Mouse (Mus musculus): ENCODE measurements around the gene Zbtb34.

Gene Zbtb34

DNA sequence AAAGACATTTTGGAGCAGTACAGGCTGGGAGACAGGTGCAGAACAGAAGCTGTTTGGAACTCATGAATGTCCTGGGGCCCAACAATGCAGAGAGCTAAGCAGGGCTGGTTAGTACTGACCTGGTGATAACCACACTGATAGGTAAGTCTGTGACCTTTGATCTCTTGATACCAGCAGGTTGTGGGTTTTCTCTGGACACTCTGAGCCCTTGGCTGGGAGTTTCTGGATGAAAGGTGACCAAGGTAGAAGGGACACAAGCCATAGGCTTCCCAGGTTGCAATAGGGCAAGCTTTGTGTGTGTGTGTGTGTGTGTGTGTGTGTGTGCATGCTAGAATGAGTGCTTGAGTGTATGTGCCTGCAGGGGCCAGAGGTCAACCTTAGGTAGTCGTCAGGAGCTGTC lies 15.7 kb upstream of the Zbtb34 start:
- no peak for DNase-seq (ENCODE audit: low read depth, low spot score)

DNA sequence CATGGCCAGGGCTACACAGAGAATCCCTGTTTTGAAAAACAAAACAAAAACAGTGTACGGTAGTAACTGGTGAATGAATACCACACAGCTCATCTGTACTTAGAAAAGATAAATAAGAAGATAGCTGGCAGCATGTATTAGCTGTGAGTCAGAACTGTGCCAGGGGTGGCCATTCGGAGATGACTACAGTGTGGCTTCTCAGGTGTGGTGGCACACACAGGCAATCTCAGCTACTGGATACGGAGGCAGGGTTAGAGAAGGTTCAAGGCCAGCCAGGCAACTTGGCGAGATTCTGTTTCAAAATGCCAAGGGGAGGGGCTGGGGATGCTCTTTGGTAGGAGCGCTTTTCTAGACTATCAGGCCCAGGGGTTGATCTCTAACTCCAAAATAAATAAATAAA lies 14.6 kb upstream of the Zbtb34 start:
- DNase-seq (ENCODE audit: low read depth, low spot score), result no peak

DNA sequence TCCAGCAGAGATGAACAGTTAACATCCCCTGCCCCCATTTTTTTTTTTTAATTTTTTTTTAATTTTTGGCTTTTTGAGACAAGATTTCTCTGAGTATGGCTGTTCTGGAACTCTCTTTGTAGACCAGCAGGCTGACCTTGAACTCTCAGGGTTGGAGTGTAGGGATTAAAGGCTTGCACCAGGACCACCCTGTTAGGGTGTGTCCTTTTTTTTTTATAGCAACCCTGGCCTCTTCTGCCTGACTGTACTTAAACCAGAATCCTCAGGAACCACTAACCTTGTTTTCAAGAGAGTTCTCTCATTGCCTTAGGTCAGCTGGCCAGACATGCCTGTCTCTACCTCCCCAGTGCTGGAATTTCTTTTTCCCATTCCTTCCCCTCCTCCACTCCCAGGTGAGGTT lies 13.7 kb upstream of the Zbtb34 start:
- DNase-seq (ENCODE audit: low read depth, low spot score), result no peak

DNA sequence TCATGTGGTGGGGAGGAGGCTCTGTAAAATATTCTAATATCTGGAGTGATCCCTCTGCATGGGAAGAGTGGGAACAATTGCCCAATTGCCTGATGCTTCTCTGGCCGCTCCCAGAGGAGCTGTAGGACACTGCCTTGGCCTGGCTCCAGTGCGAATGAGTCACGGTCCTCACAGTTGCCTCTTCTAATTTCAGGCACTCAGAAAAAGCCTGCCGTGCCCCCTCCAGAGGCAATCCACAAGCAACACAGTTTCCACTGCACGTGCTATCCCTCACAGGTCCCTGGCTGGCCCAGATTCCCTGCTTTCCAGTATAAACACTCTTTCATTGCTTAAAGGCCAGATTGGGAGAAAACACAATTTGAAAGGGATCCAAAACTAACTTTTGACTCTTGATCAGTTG lies 13.2 kb upstream of the Zbtb34 start:
- no peak for DNase-seq (ENCODE audit: low read depth, low spot score)

DNA sequence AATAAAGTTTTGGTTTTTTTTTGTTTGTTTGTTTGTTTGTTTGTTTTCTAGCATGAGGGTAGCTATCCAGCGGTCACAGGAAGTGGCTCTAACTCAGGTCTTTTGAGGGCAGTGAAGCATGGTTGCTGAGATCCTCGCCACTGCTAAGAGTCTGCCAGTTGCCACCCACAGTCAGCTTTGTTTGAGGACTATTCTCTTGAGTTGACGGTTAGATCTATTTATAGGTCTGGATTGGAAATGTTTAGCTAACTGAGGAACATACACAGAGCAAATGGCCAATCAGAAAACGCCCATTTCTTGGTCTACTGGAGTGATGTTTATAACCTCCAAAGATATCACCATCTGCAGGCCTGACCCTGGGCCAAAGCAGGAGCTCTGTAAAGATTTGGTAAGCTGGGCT lies 11.6 kb upstream of the Zbtb34 start:
- DNase-seq (ENCODE audit: low read depth, low spot score), result no peak

DNA sequence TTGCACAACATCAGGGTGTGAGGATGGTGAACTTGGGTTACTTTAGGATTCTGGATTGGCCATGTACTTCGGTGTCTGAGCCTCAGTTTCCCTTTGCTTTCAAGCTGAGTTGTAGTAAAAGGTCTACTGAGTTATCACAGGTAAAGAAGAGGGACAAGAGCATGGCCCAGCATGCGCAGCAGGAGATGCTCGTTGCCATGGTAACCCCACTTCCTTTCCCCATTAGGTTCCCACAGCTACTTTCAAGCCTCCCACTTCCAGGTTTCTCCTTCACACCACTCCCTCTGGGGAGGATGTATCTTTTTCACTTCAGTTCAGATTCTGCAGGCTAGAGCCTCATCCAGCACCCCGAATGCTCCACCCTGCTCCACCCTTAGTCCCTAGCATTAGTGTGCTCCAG lies 9.8 kb upstream of the Zbtb34 start:
- peak; percentile 52 for DNase-seq (ENCODE audit: low read depth, low spot score)

DNA sequence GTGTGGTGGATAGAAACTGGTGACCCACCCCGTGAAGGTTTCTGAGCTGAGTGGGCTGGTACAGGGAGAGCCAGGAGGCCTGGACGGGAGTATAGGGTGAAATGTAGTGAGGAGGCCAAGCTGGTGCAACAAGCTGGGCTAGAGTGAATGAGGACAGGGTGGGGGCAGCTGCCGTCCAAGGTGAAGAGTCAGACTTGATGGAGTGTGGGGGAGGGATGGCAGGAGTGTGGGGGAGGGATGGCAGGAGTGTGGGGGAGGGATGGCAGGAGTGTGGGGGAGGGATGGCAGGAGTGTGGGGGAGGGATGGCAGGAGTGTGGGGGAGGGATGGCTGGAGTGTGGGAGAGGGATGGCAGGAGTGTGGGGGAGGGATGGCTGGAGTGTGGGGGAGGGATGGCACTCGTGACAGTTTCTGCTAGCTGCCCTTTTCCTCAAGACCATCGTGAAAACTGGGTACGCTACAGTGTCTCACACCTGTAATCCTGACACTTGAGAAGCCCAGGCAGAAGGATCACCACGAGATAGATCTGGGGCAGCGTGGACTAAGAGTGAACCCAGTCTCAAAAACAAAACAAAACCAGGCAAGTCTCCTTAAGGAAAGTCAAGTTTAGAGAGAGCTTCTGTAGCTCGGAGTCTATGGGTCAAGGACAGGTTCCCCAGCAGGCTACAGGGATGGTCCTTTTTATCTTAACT lies 9.0 kb upstream of the Zbtb34 start:
- no peak for DNase-seq (ENCODE audit: low read depth, low spot score)

- no peak for DNase-seq (ENCODE audit: low read depth, low spot score)
These were observed 8.4 kb upstream of the Zbtb34 start for GRCm38 (mm10) chr2:33439471-33439881.

- no peak for DNase-seq (ENCODE audit: low read depth, low spot score)
These were observed 7.3 kb upstream of the Zbtb34 start for GRCm38 (mm10) chr2:33438377-33438776.

GRCm38 (mm10) chr2:33437184-33437583 lies 6.1 kb upstream of the Zbtb34 start:
- no peak for DNase-seq (ENCODE audit: low read depth, low spot score)

- no peak for DNase-seq (ENCODE audit: low read depth, low spot score)
These were observed 5.0 kb upstream of the Zbtb34 start for GRCm38 (mm10) chr2:33436035-33436580.

- no peak for DNase-seq (ENCODE audit: low read depth, low spot score)
These were observed 4.0 kb upstream of the Zbtb34 start for GRCm38 (mm10) chr2:33435036-33435650.

DNA sequence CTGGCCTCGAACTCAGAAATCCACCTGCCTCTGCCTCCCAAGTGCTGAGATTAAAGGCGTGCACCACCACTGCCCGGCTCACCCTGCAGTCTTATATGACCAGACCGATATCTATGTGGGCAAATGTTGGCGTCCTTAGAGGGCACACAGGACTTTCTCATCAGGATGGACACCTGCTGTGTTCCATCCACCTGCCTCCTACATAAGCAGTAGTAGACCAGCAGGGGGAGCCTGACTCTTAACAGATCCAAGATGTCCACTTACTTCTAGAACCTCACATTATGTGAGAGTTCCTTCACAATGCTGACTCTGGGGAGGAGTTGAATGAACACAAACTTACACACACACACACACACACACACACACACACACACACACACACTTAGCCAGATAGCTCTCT lies 1.8 kb upstream of the Zbtb34 start:
- peak; percentile 81 for DNase-seq (ENCODE audit: low read depth, low spot score)

- DNase-seq (ENCODE audit: low read depth, low spot score), result peak; percentile 17
These were observed 898 bp downstream of the Zbtb34 start for GRCm38 (mm10) chr2:33430081-33430770.

- peak; percentile 23 for DNase-seq (ENCODE audit: low read depth, low spot score)
These were observed 1.8 kb downstream of the Zbtb34 start for GRCm38 (mm10) chr2:33429339-33429738.

DNA sequence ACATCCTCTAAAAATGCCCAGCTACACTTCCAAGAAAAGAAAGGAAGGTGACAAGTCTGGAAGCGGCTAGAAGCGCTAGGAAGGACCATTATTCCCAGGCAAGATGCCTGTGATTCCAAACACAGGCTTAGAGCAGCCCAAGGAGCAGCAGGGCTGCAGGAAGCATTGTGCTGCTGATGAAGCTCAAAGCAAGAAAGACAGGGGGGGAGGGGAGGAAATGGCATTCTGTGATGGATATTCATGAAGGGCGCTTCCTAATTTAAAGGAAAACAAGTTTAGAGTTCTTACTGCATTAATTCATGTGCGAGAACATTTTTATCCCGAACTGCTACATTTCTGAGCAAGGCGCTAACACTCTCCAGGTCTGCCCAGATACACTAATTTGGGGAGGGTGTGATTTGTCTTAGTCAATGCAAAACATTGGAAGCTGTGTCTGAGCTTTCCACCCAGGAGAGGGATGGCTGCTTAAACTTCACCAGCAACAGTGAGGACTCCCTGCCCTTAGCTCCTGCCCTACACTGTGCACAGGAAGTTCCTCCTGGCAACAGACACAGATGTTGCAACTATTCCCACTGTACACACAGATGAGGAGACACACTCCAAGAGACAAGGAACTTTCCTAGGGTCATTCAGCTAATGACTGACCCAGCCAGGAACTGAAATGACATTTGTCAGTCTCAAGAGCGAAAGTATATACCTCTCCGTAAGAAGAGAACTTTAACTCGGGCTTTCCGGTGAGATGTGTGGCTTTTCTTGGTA lies 4.3 kb downstream of the Zbtb34 start:
- DNase-seq (ENCODE audit: low read depth, low spot score), result no peak

DNA sequence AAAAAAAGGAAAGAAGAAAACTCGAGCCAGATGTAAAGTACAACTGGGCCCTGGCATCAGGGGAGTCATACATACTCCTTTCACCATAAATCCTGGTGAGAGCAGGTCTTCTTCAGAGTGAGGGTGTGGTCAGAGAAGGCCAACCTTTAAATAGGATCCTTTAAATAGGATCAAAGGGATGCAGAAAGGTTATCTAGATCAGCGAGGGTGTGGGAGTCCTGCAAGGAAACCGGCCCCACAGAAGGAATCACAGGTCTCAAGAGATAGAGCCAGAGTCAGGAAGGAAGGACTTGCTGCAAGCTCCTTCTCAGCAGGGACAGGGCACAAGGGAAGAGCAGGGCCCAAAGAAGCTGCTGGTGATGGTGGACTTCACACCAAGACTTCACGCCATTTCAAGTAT lies 13.7 kb downstream of the Zbtb34 start:
- DNase-seq (ENCODE audit: low read depth, low spot score), result no peak

- DNase-seq (ENCODE audit: low read depth, low spot score), result no peak
These were observed 17.1 kb downstream of the Zbtb34 start for GRCm38 (mm10) chr2:33414019-33414418.

GRCm38 (mm10) chr2:33412111-33412510 lies 19.0 kb downstream of the Zbtb34 start:
- no peak for DNase-seq (ENCODE audit: low read depth, low spot score)

DNA sequence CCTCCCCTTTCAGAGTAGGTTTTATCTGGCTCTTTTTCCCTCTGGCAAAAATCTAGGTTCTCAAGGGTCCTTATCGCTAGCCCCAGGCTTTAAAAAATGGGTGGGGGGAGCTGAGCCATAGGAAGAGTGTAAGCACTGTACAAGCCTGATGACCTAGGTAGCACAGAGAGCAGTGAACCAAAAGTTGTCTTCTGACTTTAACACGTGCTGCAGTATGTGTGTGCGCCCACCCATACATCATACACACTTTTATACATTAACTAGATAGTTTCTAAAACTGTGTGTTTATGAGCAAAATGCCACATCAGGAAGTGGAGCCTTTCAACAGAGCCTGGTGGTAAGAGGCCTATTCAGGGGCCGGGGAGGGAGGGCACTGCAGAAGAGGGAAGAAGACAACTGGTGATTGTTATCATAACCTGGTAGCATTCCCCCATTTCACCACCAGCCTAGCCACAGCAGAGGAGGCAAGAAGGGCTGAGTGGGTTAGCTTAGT lies 27.6 kb downstream of the Zbtb34 start:
- DNase-seq (ENCODE audit: low read depth, low spot score), result peak; percentile 27

DNA sequence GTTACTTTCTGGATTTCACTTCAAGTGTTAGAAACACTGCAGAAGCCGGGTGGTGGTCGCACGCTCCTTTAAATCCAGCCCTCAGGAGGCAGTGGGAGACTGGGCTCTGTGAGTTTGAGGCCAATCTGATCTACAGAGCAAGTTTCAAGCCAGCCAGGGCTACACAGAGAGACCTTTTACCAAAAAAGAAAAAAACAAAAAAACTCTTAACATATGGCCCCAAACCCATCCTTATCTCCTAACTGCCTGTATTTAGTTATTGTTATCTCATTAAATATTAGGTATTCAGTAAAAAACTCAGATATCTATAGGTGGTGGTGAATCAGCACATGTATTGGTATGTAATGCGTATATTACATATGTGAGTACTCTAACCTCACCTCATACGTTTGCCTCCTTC lies 28.5 kb downstream of the Zbtb34 start:
- DNase-seq (ENCODE audit: low read depth, low spot score), result no peak

DNA sequence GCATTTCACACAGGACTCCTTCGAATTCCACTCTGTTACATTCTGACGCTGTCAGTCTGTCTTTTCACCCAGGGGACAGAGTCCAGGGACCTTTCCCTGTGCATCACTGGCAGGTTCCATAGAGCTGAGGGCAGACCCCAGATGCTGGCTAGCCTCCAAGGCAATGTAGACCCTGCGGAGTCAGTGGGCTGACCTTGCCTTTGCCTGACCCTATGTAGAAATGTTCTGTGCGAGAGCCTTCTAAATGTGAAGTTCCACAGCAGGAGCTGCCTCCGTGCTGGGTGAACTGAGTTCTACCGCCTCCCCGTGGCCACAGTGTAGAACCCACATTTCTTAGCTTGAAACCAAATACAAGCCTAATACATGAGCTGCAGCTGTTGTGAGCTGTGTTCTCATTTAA lies 28.9 kb downstream of the Zbtb34 start:
- peak; percentile 74 for DNase-seq (ENCODE audit: low read depth, low spot score)
